Mouse (Mus musculus) G1E (cell line): ENCODE results near the gene Zcchc17.

Experiments
- CTCF ChIP-seq: IDR thresholded peaks from 2 replicates; pipeline ENCODE4 v1.5.1; 2012; ENCODE audit warnings: low read depth, low read length, inconsistent platforms, mixed read lengths
- GATA1 ChIP-seq: IDR thresholded peaks from 2 replicates; pipeline ENCODE4 v1.6.1; 2012; ENCODE audit warnings: borderline replicate concordance, low read length, inconsistent platforms, mixed read lengths
- POLR2AphosphoS5 ChIP-seq: IDR thresholded peaks from 2 replicates; pipeline ENCODE4 v1.6.1; 2012; ENCODE audit warnings: low read depth, low read length, inconsistent platforms; ENCODE audit not compliant: insufficient replicate concordance
- TAL1 ChIP-seq: conservative IDR thresholded peaks from 2 replicates; pipeline ENCODE4 v1.6.1; 2012; ENCODE audit warnings: low read depth, low read length, inconsistent platforms, mixed read lengths

GRCm38 (mm10) chr4:130302285-130302870, 57.4 kb downstream of the Zcchc17 start:
- TF ChIP-seq CTCF = no peak
- TF ChIP-seq GATA1 = no peak
- no peak for TF ChIP-seq TAL1
- TF ChIP-seq POLR2AphosphoS5 = no peak
